Mouse (Mus musculus) ES-Bruce4 (cell line): Measurements from ENCODE around the gene Rbms3.

Experiments
- CTCF ChIP-seq: IDR thresholded peaks from one replicate; pipeline ENCODE4 v1.8.1; 2011; ENCODE audit warnings: low read depth, low read length
- EP300 ChIP-seq: IDR thresholded peaks from 2 replicates; pipeline ENCODE4 v1.6.1; 2011; ENCODE audit warnings: low read depth, low read length; ENCODE audit not compliant: insufficient read depth
- POLR2A ChIP-seq: IDR thresholded peaks from one replicate; pipeline ENCODE4 v1.8.1; 2011; ENCODE audit warnings: low read length; ENCODE audit not compliant: insufficient read depth

DNA sequence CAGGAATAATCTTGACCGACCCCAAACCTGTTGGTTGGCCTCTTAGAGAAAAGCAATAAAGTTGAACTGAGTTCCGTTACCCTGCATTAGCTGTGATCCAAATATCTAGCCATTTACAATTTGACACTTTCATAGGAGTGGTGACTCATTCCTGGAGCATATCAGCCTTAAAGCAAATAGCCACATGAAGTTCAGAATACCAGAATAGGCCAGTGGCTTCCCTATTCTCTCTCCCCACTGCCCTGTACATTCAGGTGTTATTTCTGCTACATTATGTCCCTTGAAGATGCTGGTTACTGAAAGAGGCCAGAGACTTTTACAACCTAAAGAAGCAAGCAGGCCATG, 755.8 kb downstream of the Rbms3 start:
- TF ChIP-seq CTCF (no peak), EP300 (no peak), POLR2A (no peak)
